Mouse (Mus musculus) spleen, adult 2 months (tissue): Measurements from ENCODE around the gene Jund. TPM values are rescaled to one million over a fixed set of nuclear protein-coding genes. Genes with fewer than 3 reads are reported as not detected.

Experiments used
- DNase-seq, 2 experiments: peaks; one replicate each; pipeline versions ENCODE4 v3.0.0 to v3.0.0-alpha.2; 2012 to 2021; ENCODE audit warnings: low spot score in 2 of 2, low read depth in 1 of 2
- H3K27ac ChIP-seq: fragments of 200-500 bp; 2 replicates; pipeline ENCODE4 v1.5.1; 2012; ENCODE audit warnings: low read length, inconsistent platforms; ENCODE audit not compliant: insufficient read depth
- H3K27me3 ChIP-seq: fragments of 200-500 bp; 2 replicates; pipeline ENCODE4 v1.6.1; 2012; ENCODE audit warnings: mild to moderate bottlenecking, moderate library complexity, low read length, inconsistent platforms; ENCODE audit not compliant: control insufficient read depth, insufficient read depth
- H3K36me3 ChIP-seq: fragments of 200-500 bp; 2 replicates; pipeline ENCODE4 v1.6.1; 2012; ENCODE audit warnings: mild to moderate bottlenecking, low read length, inconsistent platforms; ENCODE audit not compliant: control insufficient read depth, insufficient read depth
- H3K4me1 ChIP-seq: fragments of 200-500 bp; 2 replicates; pipeline ENCODE4 v1.6.1; 2011; ENCODE audit warnings: inconsistent platforms; ENCODE audit not compliant: control insufficient read depth, insufficient read depth, insufficient read length
- H3K4me3 ChIP-seq: fragments of 200-500 bp; 2 replicates; pipeline ENCODE4 v1.5.1; 2011; ENCODE audit warnings: mild to moderate bottlenecking, inconsistent platforms; ENCODE audit not compliant: insufficient read depth, insufficient read length; ENCODE audit errors: extremely low read depth
- CTCF ChIP-seq: fragments of 200-500 bp; IDR thresholded peaks from 2 replicates; pipeline ENCODE4 v1.5.1; 2011; ENCODE audit warnings: mild to moderate bottlenecking, inconsistent platforms; ENCODE audit not compliant: insufficient read depth, insufficient read length, insufficient replicate concordance; ENCODE audit errors: extremely low read depth
- POLR2A ChIP-seq: fragments of 200-500 bp; IDR thresholded peaks from 2 replicates; pipeline ENCODE4 v1.6.1; 2011; ENCODE audit warnings: low read depth, low read length, inconsistent platforms
- WGBS: fragments of 180-500 bp; shearing (Covaris S2); methylation state at CpG from one replicate; pipeline ENCODE4 v1.1.7; 2018; 5-methylcytosine and 5-hydroxymethylcytosine counted together
- polyA plus RNA-seq: library from polyadenylated mRNA; depleted of rRNA; stranded (reverse); fragments of >200 nt; gene quantifications from 2 replicates; pipeline ENCODE4 v1.2.3, GENCODE M21; 2012

Jund gene
- polyA plus RNA-seq, 1 experiment: 269 TPM

GRCm38 (mm10) chr8:70713991-70714390 is 15.2 kb downstream of the Jund start:
- H3K27ac ChIP-seq: no peak overlapping the region
- H3K36me3 ChIP-seq: no peaks in the 10 kb centered on the region
- TF ChIP-seq POLR2A: no peak
- WGBS: 86% methylated on average over 7 of the region's 7 CpGs
- no peaks in the 10 kb centered on the region for H3K27me3 ChIP-seq
- H3K4me1 ChIP-seq: peaks cover 3% of the 10 kb centered on the region
- H3K4me3 ChIP-seq: no peak overlapping the region
- DNase-seq: no peak

GRCm38 (mm10) chr8:70715086-70715485 is 16.3 kb downstream of the Jund start:
- H3K4me1 ChIP-seq: peaks cover 3% of the 10 kb centered on the region
- no peaks in the 10 kb centered on the region for H3K36me3 ChIP-seq
- no peak overlapping the region for H3K27ac ChIP-seq
- 79% methylated on average over 2 of the region's 2 CpGs for WGBS
- H3K4me3 ChIP-seq: no peak overlapping the region
- TF ChIP-seq POLR2A: no peak
- TF ChIP-seq CTCF: no peak
- no peak for DNase-seq
- H3K27me3 ChIP-seq: no peaks in the 10 kb centered on the region

GRCm38 (mm10) chr8:70716521-70717400 is 18.0 kb downstream of the Jund start:
- 91% methylated on average over 40 of the region's 40 CpGs for WGBS

GRCm38 (mm10) chr8:70718297-70718696 is 19.5 kb downstream of the Jund start, which contains the start of gene Gm3336:
Gene Gm3336, plus strand, starts transcription at chr8:70718543.
- Histone ChIP-seq H3K27me3 (no peaks in the 10 kb centered on the region), H3K27ac (no peak within 1 kb of the TSS), H3K36me3 (no peaks in the 10 kb centered on the region), H3K4me3 (no peak within 1 kb of the TSS), H3K4me1 (peaks cover 3% of the 10 kb centered on the region)
- 2% methylated on average over 19 of the region's 19 CpGs for WGBS
- DNase-seq: peak in 1 of 2 experiments; percentile 76
- TF ChIP-seq POLR2A (no peak), CTCF (peak; percentile 97)

More at GRCm38 (mm10) chr8:70716521-70717400, 18.0 kb downstream of the Jund start:
- no peak for TF ChIP-seq POLR2A
- TF ChIP-seq CTCF: no peak
- no peaks in the 10 kb centered on the region for H3K27me3 ChIP-seq
- H3K4me1 ChIP-seq: peaks cover 3% of the 10 kb centered on the region
- H3K4me3 ChIP-seq: no peak overlapping the region
- H3K36me3 ChIP-seq: no peaks in the 10 kb centered on the region
- H3K27ac ChIP-seq: no peak overlapping the region
- DNase-seq: no peak

- H3K4me3 ChIP-seq: no peak overlapping the region
- 26% methylated on average over 9 of the region's 9 CpGs for WGBS
- H3K27ac ChIP-seq: 0 out of 2 replicates have a peak overlapping the region, but pooled peaks have one; percentile 8
- no peak for DNase-seq
- H3K27me3 ChIP-seq: no peaks in the 10 kb centered on the region
- H3K36me3 ChIP-seq: no peaks in the 10 kb centered on the region
- H3K4me1 ChIP-seq: peaks cover 3% of the 10 kb centered on the region
- TF ChIP-seq CTCF (no peak), POLR2A (no peak)
Measured at GRCm38 (mm10) chr8:70719796-70720270, 21.1 kb downstream of the Jund start.

- TF ChIP-seq CTCF (peak; percentile 96; the same call in 1 of the 2 replicates), POLR2A (no peak)
- Histone ChIP-seq H3K4me3 (no peak overlapping the region), H3K27me3 (no peaks in the 10 kb centered on the region), H3K36me3 (no peaks in the 10 kb centered on the region), H3K27ac (no peak overlapping the region), H3K4me1 (peaks cover 3% of the 10 kb centered on the region)
- WGBS: 6% methylated on average over 3 of the region's 3 CpGs
- peak in 1 of 2 experiments; percentile 66 for DNase-seq
Measured at GRCm38 (mm10) chr8:70720739-70721138, 22.0 kb downstream of the Jund start.

- no peak overlapping the region for H3K27ac ChIP-seq
- no peak overlapping the region for H3K4me3 ChIP-seq
- 93% methylated on average over 8 of the region's 8 CpGs for WGBS
- peaks cover 3% of the 10 kb centered on the region for H3K4me1 ChIP-seq
- no peaks in the 10 kb centered on the region for H3K27me3 ChIP-seq
- H3K36me3 ChIP-seq: no peaks in the 10 kb centered on the region
- no peak for TF ChIP-seq POLR2A
- no peak for TF ChIP-seq CTCF
- no peak for DNase-seq
Measured at GRCm38 (mm10) chr8:70721601-70722000, 22.9 kb downstream of the Jund start.
